Mouse (Mus musculus): Measurements from ENCODE around the gene Gng12. TPM values are rescaled to one million over a fixed set of nuclear protein-coding genes. Genes with fewer than 3 reads are reported as not detected.

Gene Gng12
- polyA plus RNA-seq, 1 experiment from 2014 or later = 130 TPM

GRCm38 (mm10) chr6:66992786-66993185 lies 96.6 kb downstream of the Gng12 start:
- Histone ChIP-seq H3K27ac (ENCODE audit: low read length) (no peak overlapping the region), H3K4me3 (ENCODE audit: low read depth, low read length) (no peak overlapping the region), H3K9ac (replicated peaks; ENCODE audit: low read depth, low read length) (no peak overlapping the region), H3K4me2 (replicated peaks; ENCODE audit: low read depth, low read length) (no peak overlapping the region), H3K36me3 (ENCODE audit: control insufficient read depth, insufficient read depth, low read length) (no peaks in the 10 kb centered on the region), H3K4me1 (ENCODE audit: control insufficient read depth, insufficient read depth, low read length) (no peaks in the 10 kb centered on the region), H3K27me3 (ENCODE audit: control insufficient read depth, insufficient read depth, low read length) (no peaks in the 10 kb centered on the region), H3K9me3 (ENCODE audit: control insufficient read depth, low read depth, low read length) (no peaks in the 10 kb centered on the region)
- WGBS = 79% methylated on average over 8 of the region's 8 CpGs
- no peak for ATAC-seq (ENCODE audit: insufficient number of reproducible peaks, insufficient read depth, low FRiP score, low read depth)

GRCm38 (mm10) chr6:66994981-66995380 lies 98.8 kb downstream of the Gng12 start:
- no peak for ATAC-seq (ENCODE audit: insufficient number of reproducible peaks, insufficient read depth, low FRiP score, low read depth)
- Histone ChIP-seq H3K9me3 (ENCODE audit: control insufficient read depth, low read depth, low read length) (no peaks in the 10 kb centered on the region), H3K36me3 (ENCODE audit: control insufficient read depth, insufficient read depth, low read length) (no peaks in the 10 kb centered on the region), H3K9ac (replicated peaks; ENCODE audit: low read depth, low read length) (no peak overlapping the region), H3K4me2 (replicated peaks; ENCODE audit: low read depth, low read length) (no peak overlapping the region), H3K4me3 (ENCODE audit: low read depth, low read length) (no peak overlapping the region), H3K27me3 (ENCODE audit: control insufficient read depth, insufficient read depth, low read length) (no peaks in the 10 kb centered on the region), H3K4me1 (ENCODE audit: control insufficient read depth, insufficient read depth, low read length) (no peaks in the 10 kb centered on the region), H3K27ac (ENCODE audit: low read length) (no peak overlapping the region)
- WGBS = 94% methylated on average over 8 of the region's 8 CpGs

GRCm38 (mm10) chr6:66995825-66996224 lies 99.6 kb downstream of the Gng12 start:
- Histone ChIP-seq H3K27me3 (ENCODE audit: control insufficient read depth, insufficient read depth, low read length) (no peaks in the 10 kb centered on the region), H3K27ac (ENCODE audit: low read length) (no peak overlapping the region), H3K9ac (replicated peaks; ENCODE audit: low read depth, low read length) (no peak overlapping the region), H3K4me3 (ENCODE audit: low read depth, low read length) (no peak overlapping the region), H3K4me2 (replicated peaks; ENCODE audit: low read depth, low read length) (no peak overlapping the region), H3K4me1 (ENCODE audit: control insufficient read depth, insufficient read depth, low read length) (no peaks in the 10 kb centered on the region), H3K9me3 (ENCODE audit: control insufficient read depth, low read depth, low read length) (no peaks in the 10 kb centered on the region), H3K36me3 (ENCODE audit: control insufficient read depth, insufficient read depth, low read length) (no peaks in the 10 kb centered on the region)
- no peak for ATAC-seq (ENCODE audit: insufficient number of reproducible peaks, insufficient read depth, low FRiP score, low read depth)
- WGBS = 96% methylated on average over 1 of the region's 1 CpGs

- no peaks in the 10 kb centered on the region for H3K4me1 ChIP-seq (ENCODE audit: control insufficient read depth, insufficient read depth, low read length)
Observed at GRCm38 (mm10) chr6:66996257-66996656, 100.1 kb downstream of the Gng12 start.

GRCm38 (mm10) chr6:66998645-66999044 lies 102.4 kb downstream of the Gng12 start:
- Histone ChIP-seq H3K27me3 (ENCODE audit: control insufficient read depth, insufficient read depth, low read length) (no peaks in the 10 kb centered on the region), H3K27ac (ENCODE audit: low read length) (no peak overlapping the region), H3K4me1 (ENCODE audit: control insufficient read depth, insufficient read depth, low read length) (no peaks in the 10 kb centered on the region), H3K4me2 (replicated peaks; ENCODE audit: low read depth, low read length) (no peak overlapping the region), H3K9ac (replicated peaks; ENCODE audit: low read depth, low read length) (no peak overlapping the region), H3K36me3 (ENCODE audit: control insufficient read depth, insufficient read depth, low read length) (no peaks in the 10 kb centered on the region), H3K4me3 (ENCODE audit: low read depth, low read length) (no peak overlapping the region), H3K9me3 (ENCODE audit: control insufficient read depth, low read depth, low read length) (no peaks in the 10 kb centered on the region)
- WGBS = 94% methylated on average over 2 of the region's 2 CpGs
- ATAC-seq (ENCODE audit: insufficient number of reproducible peaks, insufficient read depth, low FRiP score, low read depth) = no peak

More at GRCm38 (mm10) chr6:66996257-66996656, 100.1 kb downstream of the Gng12 start:
- no peak overlapping the region for H3K4me2 ChIP-seq (replicated peaks; ENCODE audit: low read depth, low read length)
- no peak for ATAC-seq (ENCODE audit: insufficient number of reproducible peaks, insufficient read depth, low FRiP score, low read depth)
- H3K4me3 ChIP-seq (ENCODE audit: low read depth, low read length) = no peak overlapping the region
- no peaks in the 10 kb centered on the region for H3K27me3 ChIP-seq (ENCODE audit: control insufficient read depth, insufficient read depth, low read length)
- no peaks in the 10 kb centered on the region for H3K9me3 ChIP-seq (ENCODE audit: control insufficient read depth, low read depth, low read length)
- no peaks in the 10 kb centered on the region for H3K36me3 ChIP-seq (ENCODE audit: control insufficient read depth, insufficient read depth, low read length)
- H3K9ac ChIP-seq (replicated peaks; ENCODE audit: low read depth, low read length) = no peak overlapping the region
- no peak overlapping the region for H3K27ac ChIP-seq (ENCODE audit: low read length)
- 56% methylated on average over 1 of the region's 1 CpGs for WGBS

GRCm38 (mm10) chr6:66999800-67000199 lies 103.6 kb downstream of the Gng12 start:
- no peak for ATAC-seq (ENCODE audit: insufficient number of reproducible peaks, insufficient read depth, low FRiP score, low read depth)
- H3K9me3 ChIP-seq (ENCODE audit: control insufficient read depth, low read depth, low read length) = no peaks in the 10 kb centered on the region
- no peaks in the 10 kb centered on the region for H3K27me3 ChIP-seq (ENCODE audit: control insufficient read depth, insufficient read depth, low read length)
- H3K4me3 ChIP-seq (ENCODE audit: low read depth, low read length) = no peak overlapping the region
- no peaks in the 10 kb centered on the region for H3K36me3 ChIP-seq (ENCODE audit: control insufficient read depth, insufficient read depth, low read length)
- no peaks in the 10 kb centered on the region for H3K4me1 ChIP-seq (ENCODE audit: control insufficient read depth, insufficient read depth, low read length)
- no peak overlapping the region for H3K27ac ChIP-seq (ENCODE audit: low read length)
- no peak overlapping the region for H3K4me2 ChIP-seq (replicated peaks; ENCODE audit: low read depth, low read length)
- H3K9ac ChIP-seq (replicated peaks; ENCODE audit: low read depth, low read length) = no peak overlapping the region

- no peaks in the 10 kb centered on the region for H3K36me3 ChIP-seq (ENCODE audit: control insufficient read depth, insufficient read depth, low read length)
- ATAC-seq (ENCODE audit: insufficient number of reproducible peaks, insufficient read depth, low FRiP score, low read depth) = no peak
- H3K4me3 ChIP-seq (ENCODE audit: low read depth, low read length) = no peak overlapping the region
- no peaks in the 10 kb centered on the region for H3K9me3 ChIP-seq (ENCODE audit: control insufficient read depth, low read depth, low read length)
- no peak overlapping the region for H3K4me2 ChIP-seq (replicated peaks; ENCODE audit: low read depth, low read length)
- H3K27ac ChIP-seq (ENCODE audit: low read length) = no peak overlapping the region
- H3K4me1 ChIP-seq (ENCODE audit: control insufficient read depth, insufficient read depth, low read length) = 0 out of 2 replicates have a peak, but pooled peaks cover 5% of the 10 kb centered on the region
- 88% methylated on average over 3 of the region's 3 CpGs for WGBS
- no peak overlapping the region for H3K9ac ChIP-seq (replicated peaks; ENCODE audit: low read depth, low read length)
- no peaks in the 10 kb centered on the region for H3K27me3 ChIP-seq (ENCODE audit: control insufficient read depth, insufficient read depth, low read length)
Observed at GRCm38 (mm10) chr6:67009888-67010287, 113.7 kb downstream of the Gng12 start.

GRCm38 (mm10) chr6:67010370-67011216 lies 114.4 kb downstream of the Gng12 start:
- Histone ChIP-seq H3K36me3 (ENCODE audit: control insufficient read depth, insufficient read depth, low read length) (no peaks in the 10 kb centered on the region), H3K27me3 (ENCODE audit: control insufficient read depth, insufficient read depth, low read length) (no peaks in the 10 kb centered on the region), H3K4me3 (ENCODE audit: low read depth, low read length) (no peak overlapping the region), H3K9ac (replicated peaks; ENCODE audit: low read depth, low read length) (no peak overlapping the region), H3K9me3 (ENCODE audit: control insufficient read depth, low read depth, low read length) (no peaks in the 10 kb centered on the region), H3K4me2 (replicated peaks; ENCODE audit: low read depth, low read length) (no peak overlapping the region), H3K4me1 (ENCODE audit: control insufficient read depth, insufficient read depth, low read length) (peaks cover 9% of the 10 kb centered on the region; the same call in 1 of the 2 replicates), H3K27ac (ENCODE audit: low read length) (no peak overlapping the region)
- ATAC-seq (ENCODE audit: insufficient number of reproducible peaks, insufficient read depth, low FRiP score, low read depth) = no peak
- 76% methylated on average over 7 of the region's 7 CpGs for WGBS

- H3K4me3 ChIP-seq (ENCODE audit: low read depth, low read length) = no peak overlapping the region
- H3K4me1 ChIP-seq (ENCODE audit: control insufficient read depth, insufficient read depth, low read length) = peaks cover 15% of the 10 kb centered on the region
- no peak overlapping the region for H3K9ac ChIP-seq (replicated peaks; ENCODE audit: low read depth, low read length)
- H3K27me3 ChIP-seq (ENCODE audit: control insufficient read depth, insufficient read depth, low read length) = no peaks in the 10 kb centered on the region
- no peaks in the 10 kb centered on the region for H3K9me3 ChIP-seq (ENCODE audit: control insufficient read depth, low read depth, low read length)
- no peak overlapping the region for H3K27ac ChIP-seq (ENCODE audit: low read length)
- no peak overlapping the region for H3K4me2 ChIP-seq (replicated peaks; ENCODE audit: low read depth, low read length)
- no peaks in the 10 kb centered on the region for H3K36me3 ChIP-seq (ENCODE audit: control insufficient read depth, insufficient read depth, low read length)
- ATAC-seq (ENCODE audit: insufficient number of reproducible peaks, insufficient read depth, low FRiP score, low read depth) = no peak
Observed at GRCm38 (mm10) chr6:67011217-67011518, 115.0 kb downstream of the Gng12 start.
